Mouse (Mus musculus): ENCODE measurements around the gene Gm28891. TPM values are rescaled to one million over a fixed set of nuclear protein-coding genes. Genes with fewer than 3 reads are reported as not detected.
"Not testable (repeated sequence)": the region's sequence is repeated elsewhere in the genome, so short reads cannot be mapped to it uniquely, and the experiment has no call there.

The Gm28891 gene
- total RNA-seq (2022) = not detected

- DNase-seq (ENCODE audit: low spot score in 2 of 2) = not testable (repeated sequence)
Observed at GRCm38 (mm10) chrY:60240902-60241301, at the start of gene Gm28891. TSS of gene Gm28891 (plus strand) at chrY:60241202.

All from layer of hippocampus, adult 8-10 months (tissue).